Mouse (Mus musculus): ENCODE results near the gene Hmcn1. TPM values are rescaled to one million over a fixed set of nuclear protein-coding genes. Genes with fewer than 3 reads are reported as not detected.

The Hmcn1 gene
- polyA plus RNA-seq (2012; rRNA removed), result 0.34 and 0.92 TPM in 2 replicates

- TF ChIP-seq POLR2A (IDR thresholded peaks at IDR 0.05; ENCODE audit: control insufficient read depth, extremely low read depth, insufficient read depth, low read length, poor library complexity) (no peak), CTCF (IDR thresholded peaks at IDR 0.05; ENCODE audit: borderline replicate concordance, control insufficient read depth, extremely low read depth, insufficient read depth, low read length, poor library complexity) (no peak)
- Histone ChIP-seq H3K27ac (ENCODE audit: control insufficient read depth, insufficient read depth, low read length) (no peak within 1 kb of the TSS), H3K4me3 (ENCODE audit: control insufficient read depth, insufficient read depth, low read length) (peak within 1 kb of the TSS; percentile 21), H3K4me1 (replicated peaks; ENCODE audit: control insufficient read depth, insufficient read depth, low read length) (peaks cover 11% of the 10 kb centered on the region), H3K36me3 (ENCODE audit: control insufficient read depth, insufficient read depth, low read length) (no peaks in the 10 kb centered on the region), H3K27me3 (ENCODE audit: control insufficient read depth, insufficient read depth, low read length) (no peaks in the 10 kb centered on the region; the same call in 1 of the 2 replicates)
- peak; percentile 71 for DNase-seq
- WGBS, result 2% methylated on average over 38 of the region's 38 CpGs
Observed at GRCm38 (mm10) chr1:150993162-150994064, at the start of gene Hmcn1. TSS of gene Hmcn1 (minus strand) at chr1:150993435.

DNA sequence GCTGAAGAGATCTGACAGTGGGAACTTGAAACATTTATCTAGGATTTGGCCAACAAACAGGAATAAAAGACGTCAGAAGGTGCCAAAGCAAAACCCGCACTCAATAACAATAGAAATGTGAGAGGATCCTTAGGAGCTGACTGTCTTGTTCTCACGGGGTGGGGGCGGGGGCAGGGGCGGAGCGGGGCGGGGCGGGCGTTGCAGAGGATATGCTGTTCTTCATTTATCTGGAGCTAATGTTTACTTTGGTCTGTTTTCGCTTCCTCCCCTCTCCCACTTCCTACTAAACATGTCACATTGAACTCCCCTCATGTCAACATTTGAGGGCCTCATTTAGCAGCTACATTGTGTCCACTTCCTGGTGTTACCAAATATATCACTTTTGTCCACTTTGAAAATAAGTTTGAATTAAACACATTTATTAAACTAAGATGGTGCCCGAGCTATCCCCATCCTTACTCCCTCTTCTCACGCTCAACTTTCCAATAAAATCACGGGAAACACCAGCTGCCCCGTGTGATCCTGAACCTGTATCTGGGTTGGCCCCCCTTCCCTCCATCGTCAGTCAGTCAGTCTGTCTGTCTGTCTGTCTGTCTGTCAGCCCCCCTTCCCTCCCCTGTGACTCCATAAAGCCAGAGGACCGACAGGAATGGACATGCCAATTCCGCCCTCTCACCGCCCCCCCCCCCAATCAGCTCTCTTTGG, 47.9 kb upstream of the Hmcn1 start:
- H3K4me3 ChIP-seq (ENCODE audit: control insufficient read depth, insufficient read depth, low read length), result no peak overlapping the region
- H3K4me1 ChIP-seq (replicated peaks; ENCODE audit: control insufficient read depth, insufficient read depth, low read length), result 0 out of 2 replicates have a peak, but pooled peaks cover 2% of the 10 kb centered on the region
- no peak for DNase-seq
- TF ChIP-seq CTCF (IDR thresholded peaks at IDR 0.05; ENCODE audit: borderline replicate concordance, control insufficient read depth, extremely low read depth, insufficient read depth, low read length, poor library complexity) (no peak), POLR2A (IDR thresholded peaks at IDR 0.05; ENCODE audit: control insufficient read depth, extremely low read depth, insufficient read depth, low read length, poor library complexity) (no peak)
- H3K36me3 ChIP-seq (ENCODE audit: control insufficient read depth, insufficient read depth, low read length), result no peaks in the 10 kb centered on the region
- 68% methylated on average over 18 of the region's 18 CpGs for WGBS
- no peak overlapping the region for H3K27ac ChIP-seq (ENCODE audit: control insufficient read depth, insufficient read depth, low read length)
- H3K27me3 ChIP-seq (ENCODE audit: control insufficient read depth, insufficient read depth, low read length), result no peaks in the 10 kb centered on the region

- H3K4me3 ChIP-seq (ENCODE audit: control insufficient read depth, insufficient read depth, low read length), result no peak overlapping the region
- 0 out of 2 replicates have a peak, but pooled peaks cover 2% of the 10 kb centered on the region for H3K4me1 ChIP-seq (replicated peaks; ENCODE audit: control insufficient read depth, insufficient read depth, low read length)
- no peaks in the 10 kb centered on the region for H3K36me3 ChIP-seq (ENCODE audit: control insufficient read depth, insufficient read depth, low read length)
- H3K27ac ChIP-seq (ENCODE audit: control insufficient read depth, insufficient read depth, low read length), result no peak overlapping the region
- TF ChIP-seq CTCF (IDR thresholded peaks at IDR 0.05; ENCODE audit: borderline replicate concordance, control insufficient read depth, extremely low read depth, insufficient read depth, low read length, poor library complexity) (no peak), POLR2A (IDR thresholded peaks at IDR 0.05; ENCODE audit: control insufficient read depth, extremely low read depth, insufficient read depth, low read length, poor library complexity) (no peak)
- no peak for DNase-seq
- no peaks in the 10 kb centered on the region for H3K27me3 ChIP-seq (ENCODE audit: control insufficient read depth, insufficient read depth, low read length)
- 40% methylated on average over 7 of the region's 7 CpGs for WGBS
Observed at GRCm38 (mm10) chr1:151040290-151040689, 47.1 kb upstream of the Hmcn1 start.

GRCm38 (mm10) chr1:151039189-151039588, 46.0 kb upstream of the Hmcn1 start:
- no peaks in the 10 kb centered on the region for H3K36me3 ChIP-seq (ENCODE audit: control insufficient read depth, insufficient read depth, low read length)
- no peak for TF ChIP-seq CTCF (IDR thresholded peaks at IDR 0.05; ENCODE audit: borderline replicate concordance, control insufficient read depth, extremely low read depth, insufficient read depth, low read length, poor library complexity)
- no peak for TF ChIP-seq POLR2A (IDR thresholded peaks at IDR 0.05; ENCODE audit: control insufficient read depth, extremely low read depth, insufficient read depth, low read length, poor library complexity)
- no peak for DNase-seq
- 66% methylated on average over 4 of the region's 4 CpGs for WGBS
- 0 out of 2 replicates have a peak, but pooled peaks cover 2% of the 10 kb centered on the region for H3K4me1 ChIP-seq (replicated peaks; ENCODE audit: control insufficient read depth, insufficient read depth, low read length)
- no peak overlapping the region for H3K27ac ChIP-seq (ENCODE audit: control insufficient read depth, insufficient read depth, low read length)
- H3K4me3 ChIP-seq (ENCODE audit: control insufficient read depth, insufficient read depth, low read length), result no peak overlapping the region
- H3K27me3 ChIP-seq (ENCODE audit: control insufficient read depth, insufficient read depth, low read length), result no peaks in the 10 kb centered on the region

DNA sequence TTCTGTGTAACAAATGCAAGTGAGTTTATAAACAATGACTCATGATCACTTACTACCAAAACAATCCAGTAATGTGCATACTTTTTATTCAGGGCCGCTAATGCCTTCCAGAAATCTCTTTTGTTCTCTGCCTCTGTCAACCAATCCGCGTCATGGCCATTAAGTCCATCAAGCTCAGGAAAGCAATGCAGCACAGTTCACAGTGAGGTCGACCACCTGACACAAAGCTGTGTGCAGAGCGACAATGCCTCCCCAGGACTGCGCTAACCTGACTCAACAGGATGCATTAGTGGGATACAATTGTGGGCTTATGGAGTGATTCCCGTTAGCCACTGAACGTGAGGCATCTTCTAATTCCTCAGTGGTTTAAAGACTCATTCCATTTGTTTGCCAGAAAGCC, 45.3 kb upstream of the Hmcn1 start:
- TF ChIP-seq POLR2A (IDR thresholded peaks at IDR 0.05; ENCODE audit: control insufficient read depth, extremely low read depth, insufficient read depth, low read length, poor library complexity), result no peak
- TF ChIP-seq CTCF (IDR thresholded peaks at IDR 0.05; ENCODE audit: borderline replicate concordance, control insufficient read depth, extremely low read depth, insufficient read depth, low read length, poor library complexity), result no peak
- Histone ChIP-seq H3K4me3 (ENCODE audit: control insufficient read depth, insufficient read depth, low read length) (no peak overlapping the region), H3K4me1 (replicated peaks; ENCODE audit: control insufficient read depth, insufficient read depth, low read length) (0 out of 2 replicates have a peak, but pooled peaks cover 2% of the 10 kb centered on the region), H3K27me3 (ENCODE audit: control insufficient read depth, insufficient read depth, low read length) (no peaks in the 10 kb centered on the region), H3K36me3 (ENCODE audit: control insufficient read depth, insufficient read depth, low read length) (no peaks in the 10 kb centered on the region), H3K27ac (ENCODE audit: control insufficient read depth, insufficient read depth, low read length) (no peak overlapping the region)
- WGBS, result 93% methylated on average over 8 of the region's 8 CpGs
- DNase-seq, result no peak

DNA sequence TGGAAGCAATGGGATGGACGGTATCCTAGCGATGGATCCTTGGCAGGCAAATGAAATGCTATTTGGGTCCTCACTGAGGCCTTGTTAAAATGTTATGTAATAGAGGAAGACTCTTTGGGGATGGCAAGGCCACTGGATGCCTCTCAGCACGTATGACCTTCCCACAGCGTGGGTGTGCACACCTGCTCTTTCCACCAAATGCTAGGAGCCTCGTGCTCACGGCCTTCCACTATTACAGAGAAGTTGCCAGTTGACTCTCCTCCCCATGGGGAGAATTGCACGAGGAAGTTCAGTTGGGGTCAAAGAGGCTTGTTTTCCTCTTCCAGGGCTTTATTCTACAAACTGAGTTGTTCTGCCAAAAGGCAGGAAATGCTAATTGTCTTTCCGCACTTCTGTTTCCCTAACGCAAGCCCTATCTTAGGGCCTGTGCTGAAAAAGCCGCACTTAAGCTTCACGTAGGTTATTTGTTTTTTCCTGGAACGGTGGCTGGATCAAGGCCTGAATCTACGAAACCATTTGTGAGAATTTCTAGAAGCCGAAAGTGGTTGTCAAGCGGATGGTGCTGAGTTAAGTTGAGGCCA, 43.3 kb upstream of the Hmcn1 start:
- H3K4me3 ChIP-seq (ENCODE audit: control insufficient read depth, insufficient read depth, low read length), result no peak overlapping the region
- 84% methylated on average over 15 of the region's 15 CpGs for WGBS
- H3K27ac ChIP-seq (ENCODE audit: control insufficient read depth, insufficient read depth, low read length), result no peak overlapping the region
- H3K27me3 ChIP-seq (ENCODE audit: control insufficient read depth, insufficient read depth, low read length), result no peaks in the 10 kb centered on the region
- H3K4me1 ChIP-seq (replicated peaks; ENCODE audit: control insufficient read depth, insufficient read depth, low read length), result 0 out of 2 replicates have a peak, but pooled peaks cover 2% of the 10 kb centered on the region
- no peak for DNase-seq
- TF ChIP-seq POLR2A (IDR thresholded peaks at IDR 0.05; ENCODE audit: control insufficient read depth, extremely low read depth, insufficient read depth, low read length, poor library complexity) (no peak), CTCF (IDR thresholded peaks at IDR 0.05; ENCODE audit: borderline replicate concordance, control insufficient read depth, extremely low read depth, insufficient read depth, low read length, poor library complexity) (no peak)
- H3K36me3 ChIP-seq (ENCODE audit: control insufficient read depth, insufficient read depth, low read length), result no peaks in the 10 kb centered on the region

All from thymus, adult 2 months (tissue).